8 mouse cellular contexts compared by ENCODE assay signal in genomic region chr11:70656456-70656927, GRCm38 (mm10). TPM values are rescaled to one million over a fixed set of nuclear protein-coding genes. Genes with fewer than 3 reads are reported as not detected.
DNase-seq lines count a peak whose midpoint lies in the region; ATAC-seq lines count a peak whose summit lies in the region.

No protein-coding gene starts in this region.

- 8% methylated on average over 16 of the region's 16 CpGs for WGBS in intestine, embryonic 16.5 days

- H3K9ac ChIP-seq in intestine, embryonic 16.5 days (ENCODE audit: low read depth, low read length): peak overlapping the region; percentile 100

- H3K4me3 ChIP-seq in megakaryocyte, embryonic 14.5 days (replicated peaks): peak overlapping the region; percentile 100
- peak overlapping the region; percentile 99 for H3K4me3 ChIP-seq in intestine, embryonic 16.5 days (ENCODE audit: low read length)

- H3K4me2 ChIP-seq in intestine, embryonic 16.5 days (ENCODE audit: low read depth, low read length): peak overlapping the region; percentile 94

- DNase-seq in cerebellum, postnatal 10 days: peak; percentile 72 to 74
- DNase-seq in gastrocnemius, postnatal 25 days: peak; percentile 86
- DNase-seq in mesoderm, embryonic 11.5 days (ENCODE audit: low read depth, low spot score): peak; percentile 64
- DNase-seq in layer of hippocampus, postnatal 14 days (ENCODE audit: low spot score in 2 of 2): no peak
- no peak for DNase-seq in right cerebral cortex, postnatal 36 days (ENCODE audit: low spot score in 2 of 2)

- H3K27ac ChIP-seq in intestine, embryonic 16.5 days (ENCODE audit: low read length): peak overlapping the region; percentile 100

- no peaks in the 10 kb centered on the region for H3K27me3 ChIP-seq in megakaryocyte, embryonic 14.5 days (replicated peaks)
- no peaks in the 10 kb centered on the region for H3K27me3 ChIP-seq in intestine, embryonic 16.5 days (replicated peaks; ENCODE audit: control insufficient read depth, insufficient read depth, low read length)

- ATAC-seq in megakaryocyte, adult 5-6 weeks (ENCODE audit: poor library complexity, severe bottlenecking): no peak
- no peak for ATAC-seq in intestine, embryonic 16.5 days

- H3K9me3 ChIP-seq in megakaryocyte, embryonic 14.5 days: no peaks in the 10 kb centered on the region
- no peaks in the 10 kb centered on the region for H3K9me3 ChIP-seq in intestine, embryonic 16.5 days (ENCODE audit: control insufficient read depth, low read length)

- peaks cover 46% of the 10 kb centered on the region for H3K36me3 ChIP-seq in megakaryocyte, embryonic 14.5 days (replicated peaks; ENCODE audit: low read length)
- 0 out of 2 replicates have a peak, but pooled peaks cover 1% of the 10 kb centered on the region for H3K36me3 ChIP-seq in intestine, embryonic 16.5 days (ENCODE audit: control insufficient read depth, insufficient read depth, low read length)

- H3K4me1 ChIP-seq in megakaryocyte, embryonic 14.5 days: peaks cover 69% of the 10 kb centered on the region
- H3K4me1 ChIP-seq in intestine, embryonic 16.5 days (ENCODE audit: control insufficient read depth, insufficient read depth, low read length): peaks cover 43% of the 10 kb centered on the region

RNA-seq across cellular contexts. Expression of gene Eno3, which starts 0.5 kb away (rescaled TPM):
- polyA plus RNA-seq in megakaryocyte, embryonic 14.5 days (2012; ENCODE audit: insufficient read depth, low replicate concordance): 4.2 and 8.4 TPM in 2 replicates
- 6.3 and 7.8 TPM in 2 replicates for total RNA-seq in megakaryocyte, adult 5-6 weeks (2015)
- total RNA-seq in megakaryocyte, adult 5-6 weeks (2017): 5.9 and 8.2 TPM in 2 replicates
- total RNA-seq in gastrocnemius, postnatal 25 days (2021): 1,000 to 10,000 TPM; 7,828 to 7,878 TPM
- 12.8 and 13.5 TPM in 2 replicates for polyA plus RNA-seq in intestine, embryonic 16.5 days (2015; fragmentation: Nextera tagmentation; extraction: Ambion mirVana)
- 10 to 100 TPM in 1 of 2 experiments, 1 to 10 TPM in 1; 5.9 to 10.1 TPM for total RNA-seq in layer of hippocampus, postnatal 14 days (2021)

RNA-seq across cellular contexts. Expression of gene Pfn1, which starts 2.0 kb away (rescaled TPM):
- polyA plus RNA-seq in megakaryocyte, embryonic 14.5 days (2012; ENCODE audit: insufficient read depth, low replicate concordance): 9,580 and 14,702 TPM in 2 replicates
- 1,800 and 1,907 TPM in 2 replicates for total RNA-seq in megakaryocyte, adult 5-6 weeks (2015)
- total RNA-seq in megakaryocyte, adult 5-6 weeks (2017): 869 and 896 TPM in 2 replicates
- total RNA-seq in gastrocnemius, postnatal 25 days (2021): 100 to 1,000 TPM; 284 to 293 TPM
- 2,307 and 2,326 TPM in 2 replicates for polyA plus RNA-seq in intestine, embryonic 16.5 days (2015; fragmentation: Nextera tagmentation; extraction: Ambion mirVana)
- 100 to 1,000 TPM; 340 to 380 TPM for total RNA-seq in layer of hippocampus, postnatal 14 days (2021)

RNA-seq across cellular contexts. Expression of gene Slc25a11, which starts 9.2 kb away (rescaled TPM):
- 15.7 and 78.7 TPM in 2 replicates for polyA plus RNA-seq in megakaryocyte, embryonic 14.5 days (2012; ENCODE audit: insufficient read depth, low replicate concordance)
- 78.9 and 93.0 TPM in 2 replicates for total RNA-seq in megakaryocyte, adult 5-6 weeks (2015)
- total RNA-seq in megakaryocyte, adult 5-6 weeks (2017): 63.4 and 66.1 TPM in 2 replicates
- total RNA-seq in gastrocnemius, postnatal 25 days (2021): 100 to 1,000 TPM; 307 to 310 TPM
- 215 and 216 TPM in 2 replicates for polyA plus RNA-seq in intestine, embryonic 16.5 days (2015; fragmentation: Nextera tagmentation; extraction: Ambion mirVana)
- total RNA-seq in layer of hippocampus, postnatal 14 days (2021): 100 to 1,000 TPM; 124 to 127 TPM

RNA-seq across cellular contexts. Expression of gene Rnf167, which starts 9.5 kb away (rescaled TPM):
- polyA plus RNA-seq in megakaryocyte, embryonic 14.5 days (2012; ENCODE audit: insufficient read depth, low replicate concordance): 102 and 125 TPM in 2 replicates
- total RNA-seq in megakaryocyte, adult 5-6 weeks (2015): 75.6 and 82.1 TPM in 2 replicates
- total RNA-seq in megakaryocyte, adult 5-6 weeks (2017): 57.4 and 60.0 TPM in 2 replicates
- 10 to 100 TPM; 29.5 to 32.6 TPM for total RNA-seq in gastrocnemius, postnatal 25 days (2021)
- 121 and 123 TPM in 2 replicates for polyA plus RNA-seq in intestine, embryonic 16.5 days (2015; fragmentation: Nextera tagmentation; extraction: Ambion mirVana)
- total RNA-seq in layer of hippocampus, postnatal 14 days (2021): 10 to 100 TPM; 70.2 to 72.3 TPM

RNA-seq across cellular contexts. Expression of gene Spag7, which starts 12.7 kb away (rescaled TPM):
- 40.5 and 288 TPM in 2 replicates for polyA plus RNA-seq in megakaryocyte, embryonic 14.5 days (2012; ENCODE audit: insufficient read depth, low replicate concordance)
- total RNA-seq in megakaryocyte, adult 5-6 weeks (2015): 78.5 and 83.3 TPM in 2 replicates
- total RNA-seq in megakaryocyte, adult 5-6 weeks (2017): 67.0 and 83.5 TPM in 2 replicates
- 10 to 100 TPM; 81.6 to 82.3 TPM for total RNA-seq in gastrocnemius, postnatal 25 days (2021)
- 132 and 159 TPM in 2 replicates for polyA plus RNA-seq in intestine, embryonic 16.5 days (2015; fragmentation: Nextera tagmentation; extraction: Ambion mirVana)
- 10 to 100 TPM; 45.8 to 53.7 TPM for total RNA-seq in layer of hippocampus, postnatal 14 days (2021)

Comparison
In these comparisons a context has a peak if more than half of its experiments do, and no peak if none do; other contexts are left out.
1. DNase-seq: peak in cerebellum, postnatal 10 days (2 of 2), gastrocnemius, postnatal 25 days (single experiment) and mesoderm, embryonic 11.5 days (single experiment); none in layer of hippocampus, postnatal 14 days (0 of 2) and right cerebral cortex, postnatal 36 days (0 of 2).
2. RNA of gene Eno3, which starts 0.5 kb away (total RNA-seq): 7,828 to 7,878 TPM in gastrocnemius, postnatal 25 days; 5.9 to 10.1 TPM in layer of hippocampus, postnatal 14 days and 5.9 to 8.2 TPM in megakaryocyte, adult 5-6 weeks; every median in the first group is over 100 times any median in the second.